Mouse (Mus musculus) G1E (cell line): Measurements from ENCODE around the gene Prelid3b.

Experiments
- CTCF ChIP-seq: IDR thresholded peaks from 2 replicates; pipeline ENCODE4 v1.5.1; 2012; ENCODE audit warnings: low read depth, low read length, inconsistent platforms, mixed read lengths
- GATA1 ChIP-seq: IDR thresholded peaks from 2 replicates; pipeline ENCODE4 v1.6.1; 2012; ENCODE audit warnings: borderline replicate concordance, low read length, inconsistent platforms, mixed read lengths
- GATA2 ChIP-seq: IDR thresholded peaks from 2 replicates; pipeline ENCODE4 v1.6.1; 2012; ENCODE audit warnings: low read depth, low read length, inconsistent platforms, borderline replicate concordance
- POLR2AphosphoS5 ChIP-seq: IDR thresholded peaks from 2 replicates; pipeline ENCODE4 v1.6.1; 2012; ENCODE audit warnings: low read depth, low read length, inconsistent platforms; ENCODE audit not compliant: insufficient replicate concordance
- TAL1 ChIP-seq: conservative IDR thresholded peaks from 2 replicates; pipeline ENCODE4 v1.6.1; 2012; ENCODE audit warnings: low read depth, low read length, inconsistent platforms, mixed read lengths

- TF ChIP-seq CTCF (no peak), POLR2AphosphoS5 (no peak), GATA2 (no peak), TAL1 (peak; percentile 68), GATA1 (no peak)
Observed at GRCm38 (mm10) chr2:174453681-174454080, 19.2 kb downstream of the Prelid3b start.
